Mouse (Mus musculus) heart, embryonic 10.5 days (tissue): ENCODE results near the gene Vdac1. TPM values are rescaled to one million over a fixed set of nuclear protein-coding genes. Genes with fewer than 3 reads are reported as not detected.
"Not testable (repeated sequence)": the region's sequence is repeated elsewhere in the genome, so short reads cannot be mapped to it uniquely, and the experiment has no call there.

Experiments
- DNase-seq: peaks from one replicate; pipeline ENCODE4 v3.0.0-alpha.2; 2017; ENCODE audit warnings: low spot score
- H3K27ac ChIP-seq: fragments of 300-500 bp; sonication (generic); 2 replicates; pipeline ENCODE4 v1.5.1; 2016; ENCODE audit warnings: mild to moderate bottlenecking
- H3K27me3 ChIP-seq: fragments of 300-500 bp; sonication (generic); 2 replicates; pipeline ENCODE4 v1.6.1; 2016; ENCODE audit warnings: mild to moderate bottlenecking; ENCODE audit not compliant: poor library complexity, insufficient read depth, severe bottlenecking
- H3K36me3 ChIP-seq: fragments of 300-500 bp; sonication (generic); 2 replicates; pipeline ENCODE4 v1.6.1; 2016; ENCODE audit warnings: mild to moderate bottlenecking, moderate library complexity
- H3K4me1 ChIP-seq: fragments of 300-500 bp; sonication (generic); 2 replicates; pipeline ENCODE4 v1.6.1; 2016; ENCODE audit warnings: mild to moderate bottlenecking
- H3K4me3 ChIP-seq: fragments of 300-500 bp; sonication (generic); 2 replicates; pipeline ENCODE4 v1.5.1; 2016; ENCODE audit warnings: mild to moderate bottlenecking, moderate library complexity
- H3K9me3 ChIP-seq: fragments of 300-500 bp; sonication (generic); 2 replicates; pipeline ENCODE4 v1.6.1; 2016; ENCODE audit warnings: mild to moderate bottlenecking, moderate library complexity
- WGBS: fragments of 180-500 bp; shearing (Covaris S2); methylation state at CpG from one replicate; pipeline ENCODE4 v1.1.7; 2016; 5-methylcytosine and 5-hydroxymethylcytosine counted together
- polyA plus RNA-seq: library from polyadenylated mRNA; unstranded; fragments of >200 nt; fragmentation: Nextera tagmentation; extraction: Ambion mirVana; gene quantifications from 2 replicates; pipeline ENCODE4 v1.2.1, GENCODE M21; 2016

Gene Vdac1
- polyA plus RNA-seq, 1 experiment from 2014 or later, result 304 TPM

- Histone ChIP-seq H3K4me3 (no peak overlapping the region), H3K36me3 (peaks cover 9% of the 10 kb centered on the region; the same call in 1 of the 2 replicates), H3K9me3 (no peaks in the 10 kb centered on the region), H3K4me1 (peaks cover 60% of the 10 kb centered on the region), H3K27me3 (no peaks in the 10 kb centered on the region), H3K27ac (no peak overlapping the region)
- DNase-seq, result no peak
- 72% methylated on average over 10 of the region's 10 CpGs for WGBS
These were observed 7.7 kb downstream of the Vdac1 start for GRCm38 (mm10) chr11:52368176-52368985.

- Histone ChIP-seq H3K4me3 (no peak overlapping the region), H3K27ac (no peak overlapping the region), H3K4me1 (peaks cover 49% of the 10 kb centered on the region), H3K27me3 (no peaks in the 10 kb centered on the region), H3K36me3 (peaks cover 14% of the 10 kb centered on the region; the same call in 1 of the 2 replicates), H3K9me3 (no peaks in the 10 kb centered on the region)
- no peak for DNase-seq
- 89% methylated on average over 9 of the region's 9 CpGs for WGBS
These were observed 8.8 kb downstream of the Vdac1 start for GRCm38 (mm10) chr11:52369252-52370134.

- H3K4me3 ChIP-seq, result no peak overlapping the region
- H3K4me1 ChIP-seq, result peaks cover 43% of the 10 kb centered on the region
- H3K27me3 ChIP-seq, result no peaks in the 10 kb centered on the region
- no peak for DNase-seq
- H3K27ac ChIP-seq, result no peak overlapping the region
- H3K36me3 ChIP-seq, result peaks cover 20% of the 10 kb centered on the region
- WGBS, result 93% methylated on average over 2 of the region's 2 CpGs
- no peaks in the 10 kb centered on the region for H3K9me3 ChIP-seq
These were observed 9.4 kb downstream of the Vdac1 start for GRCm38 (mm10) chr11:52370135-52370452.

- DNase-seq, result no peak
- 36% methylated on average over 2 of the region's 2 CpGs for WGBS
- Histone ChIP-seq H3K27ac (no peak overlapping the region), H3K4me1 (peaks cover 38% of the 10 kb centered on the region), H3K27me3 (no peaks in the 10 kb centered on the region), H3K4me3 (no peak overlapping the region), H3K9me3 (no peaks in the 10 kb centered on the region), H3K36me3 (peaks cover 24% of the 10 kb centered on the region)
These were observed 9.9 kb downstream of the Vdac1 start for GRCm38 (mm10) chr11:52370538-52370937.

GRCm38 (mm10) chr11:52373841-52374240 lies 13.2 kb downstream of the Vdac1 start:
- DNase-seq, result no peak
- H3K4me3 ChIP-seq, result no peak overlapping the region
- peaks cover 16% of the 10 kb centered on the region for H3K4me1 ChIP-seq
- no peak overlapping the region for H3K27ac ChIP-seq
- no peaks in the 10 kb centered on the region for H3K27me3 ChIP-seq
- peaks cover 49% of the 10 kb centered on the region for H3K36me3 ChIP-seq
- WGBS, result 84% methylated on average over 7 of the region's 7 CpGs
- no peaks in the 10 kb centered on the region for H3K9me3 ChIP-seq

- H3K27ac ChIP-seq, result no peak overlapping the region
- peak; percentile 88 for DNase-seq
- H3K4me1 ChIP-seq, result peaks cover 12% of the 10 kb centered on the region
- no peak overlapping the region for H3K4me3 ChIP-seq
- peaks cover 54% of the 10 kb centered on the region for H3K36me3 ChIP-seq
- WGBS, result 55% methylated on average over 6 of the region's 6 CpGs
- H3K9me3 ChIP-seq, result no peaks in the 10 kb centered on the region
- H3K27me3 ChIP-seq, result no peaks in the 10 kb centered on the region
These were observed 13.7 kb downstream of the Vdac1 start for GRCm38 (mm10) chr11:52374340-52374739.

- DNase-seq, result no peak
- Histone ChIP-seq H3K9me3 (no peaks in the 10 kb centered on the region), H3K27ac (no peak overlapping the region), H3K4me3 (no peak overlapping the region), H3K27me3 (no peaks in the 10 kb centered on the region), H3K36me3 (peaks cover 85% of the 10 kb centered on the region), H3K4me1 (no peaks in the 10 kb centered on the region)
- WGBS, result 96% methylated on average over 4 of the region's 4 CpGs
These were observed 16.9 kb downstream of the Vdac1 start for GRCm38 (mm10) chr11:52377579-52377978.

GRCm38 (mm10) chr11:52379241-52379640 lies 18.6 kb downstream of the Vdac1 start:
- H3K4me3 ChIP-seq, result no peak overlapping the region
- DNase-seq, result no peak
- no peaks in the 10 kb centered on the region for H3K9me3 ChIP-seq
- no peaks in the 10 kb centered on the region for H3K4me1 ChIP-seq
- peaks cover 95% of the 10 kb centered on the region for H3K36me3 ChIP-seq
- H3K27me3 ChIP-seq, result no peaks in the 10 kb centered on the region
- 86% methylated on average over 3 of the region's 3 CpGs for WGBS
- H3K27ac ChIP-seq, result no peak overlapping the region

GRCm38 (mm10) chr11:52383741-52384140 lies 23.1 kb downstream of the Vdac1 start:
- no peak overlapping the region for H3K4me3 ChIP-seq
- no peaks in the 10 kb centered on the region for H3K9me3 ChIP-seq
- no peak overlapping the region for H3K27ac ChIP-seq
- 93% methylated on average over 14 of the region's 14 CpGs for WGBS
- H3K36me3 ChIP-seq, result peaks cover 99% of the 10 kb centered on the region
- no peak for DNase-seq
- no peaks in the 10 kb centered on the region for H3K27me3 ChIP-seq
- H3K4me1 ChIP-seq, result no peaks in the 10 kb centered on the region

- Histone ChIP-seq H3K4me3 (no peak overlapping the region), H3K27me3 (no peaks in the 10 kb centered on the region), H3K4me1 (no peaks in the 10 kb centered on the region), H3K27ac (no peak overlapping the region), H3K9me3 (no peaks in the 10 kb centered on the region), H3K36me3 (peaks cover 99% of the 10 kb centered on the region)
- DNase-seq, result no peak
- 60% methylated on average over 3 of the region's 3 CpGs for WGBS
These were observed 24.0 kb downstream of the Vdac1 start for GRCm38 (mm10) chr11:52384667-52385066.

- no peak overlapping the region for H3K27ac ChIP-seq
- no peak for DNase-seq
- no peaks in the 10 kb centered on the region for H3K9me3 ChIP-seq
- H3K4me1 ChIP-seq, result 0 out of 2 replicates have a peak, but pooled peaks cover under 1% of the 10 kb centered on the region
- no peak overlapping the region for H3K4me3 ChIP-seq
- 86% methylated on average over 3 of the region's 3 CpGs for WGBS
- no peaks in the 10 kb centered on the region for H3K27me3 ChIP-seq
- H3K36me3 ChIP-seq, result peaks cover 87% of the 10 kb centered on the region
These were observed 26.2 kb downstream of the Vdac1 start for GRCm38 (mm10) chr11:52386892-52387291.

GRCm38 (mm10) chr11:52388150-52388549 lies 27.5 kb downstream of the Vdac1 start:
- Histone ChIP-seq H3K4me1 (0 out of 2 replicates have a peak, but pooled peaks cover 3% of the 10 kb centered on the region), H3K9me3 (no peaks in the 10 kb centered on the region), H3K27ac (no peak overlapping the region), H3K4me3 (no peak overlapping the region), H3K36me3 (peaks cover 77% of the 10 kb centered on the region), H3K27me3 (no peaks in the 10 kb centered on the region)
- DNase-seq, result no peak
- 90% methylated on average over 12 of the region's 12 CpGs for WGBS

GRCm38 (mm10) chr11:52388979-52389378 lies 28.3 kb downstream of the Vdac1 start:
- H3K27me3 ChIP-seq, H3K4me1 ChIP-seq, DNase-seq, H3K27ac ChIP-seq, H3K9me3 ChIP-seq, H3K4me3 ChIP-seq: not testable (repeated sequence)
- WGBS, result 96% methylated on average over 5 of the region's 5 CpGs
- H3K36me3 ChIP-seq, result peaks cover 69% of the 10 kb centered on the region
